Mouse (Mus musculus) kidney, postnatal 36 days (tissue): Measurements from ENCODE around the gene Ampd1.

Experiments
- DNase-seq, 2 experiments: peaks; one replicate each; pipeline ENCODE4 v3.0.0; 2021 to 2022; ENCODE audit warnings: mixed read lengths in 2 of 2

Gene Ampd1

GRCm38 (mm10) chr3:103102454-103103390 lies 28.9 kb downstream of the Ampd1 start, which contains the start of gene Dennd2c:
Gene Dennd2c (plus strand): TSS chr3:103102604.
- DNase-seq = peak; percentile 93 to 96

- DNase-seq = no peak
These were observed 33.9 kb downstream of the Ampd1 start for GRCm38 (mm10) chr3:103107565-103108240.

GRCm38 (mm10) chr3:103112216-103112615 lies 38.4 kb downstream of the Ampd1 start:
- DNase-seq = no peak

DNA sequence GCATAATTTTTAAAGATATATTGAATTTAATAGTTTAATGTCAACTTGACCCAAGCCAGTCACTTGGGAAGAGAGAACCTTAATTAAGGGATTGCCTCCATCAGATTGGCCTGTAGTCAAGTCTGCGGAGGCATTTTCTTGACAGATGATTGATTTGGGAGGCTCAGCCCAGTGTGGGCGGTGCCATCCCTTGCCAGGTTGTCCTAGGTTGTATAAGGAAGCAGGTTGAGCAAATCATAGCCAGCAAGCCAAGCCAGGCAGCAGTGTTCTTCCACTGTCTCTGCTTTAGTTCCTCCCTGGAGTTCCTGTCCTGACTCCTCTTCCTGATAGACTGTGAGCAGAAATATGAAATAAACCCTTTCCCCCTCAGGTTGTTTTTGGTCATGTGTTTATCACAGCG lies 49.8 kb downstream of the Ampd1 start:
- no peak for DNase-seq

DNA sequence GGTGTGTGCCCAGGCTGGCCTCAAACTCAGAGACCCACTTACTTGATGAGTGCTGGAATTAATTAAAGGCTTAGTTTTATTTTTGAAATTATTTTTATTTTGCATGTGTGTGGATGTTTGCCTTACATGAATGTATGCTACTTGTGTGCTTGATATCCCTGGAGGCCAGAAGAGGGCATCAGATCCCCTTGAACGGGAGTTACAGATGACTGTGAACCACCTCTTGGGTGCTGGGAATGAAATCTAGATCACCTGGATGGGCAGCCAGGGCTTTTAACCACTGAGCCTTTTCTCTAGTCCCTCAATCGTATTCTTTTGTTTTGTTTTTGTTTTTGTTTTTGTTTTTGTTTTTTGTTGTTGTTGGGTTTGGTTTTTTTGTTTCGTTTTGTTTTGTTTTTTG lies 52.3 kb downstream of the Ampd1 start:
- DNase-seq = no peak

- no peak for DNase-seq
These were observed 53.4 kb downstream of the Ampd1 start for GRCm38 (mm10) chr3:103127177-103127576.

GRCm38 (mm10) chr3:103127721-103128120 lies 53.9 kb downstream of the Ampd1 start:
- DNase-seq = no peak

DNA sequence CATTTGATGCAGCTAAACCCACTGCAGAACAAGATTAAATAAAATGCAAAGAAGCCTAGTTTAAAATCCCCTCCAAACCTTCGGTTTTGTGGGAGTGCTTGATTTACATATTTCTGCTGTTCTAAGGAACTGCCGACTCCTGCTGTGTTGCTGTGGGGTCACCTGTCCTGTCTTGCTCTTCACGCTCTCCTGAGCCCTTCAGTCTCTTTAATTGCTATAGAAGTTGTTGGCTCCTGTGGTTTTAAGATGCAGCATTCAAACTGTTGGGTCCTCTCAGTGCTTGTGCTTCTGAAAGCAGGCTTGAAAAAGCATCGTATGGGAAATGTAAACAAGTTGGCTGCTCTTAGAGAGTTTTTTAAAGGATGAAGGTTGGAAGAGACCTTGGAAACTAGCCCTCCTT lies 54.4 kb downstream of the Ampd1 start:
- no peak for DNase-seq

DNA sequence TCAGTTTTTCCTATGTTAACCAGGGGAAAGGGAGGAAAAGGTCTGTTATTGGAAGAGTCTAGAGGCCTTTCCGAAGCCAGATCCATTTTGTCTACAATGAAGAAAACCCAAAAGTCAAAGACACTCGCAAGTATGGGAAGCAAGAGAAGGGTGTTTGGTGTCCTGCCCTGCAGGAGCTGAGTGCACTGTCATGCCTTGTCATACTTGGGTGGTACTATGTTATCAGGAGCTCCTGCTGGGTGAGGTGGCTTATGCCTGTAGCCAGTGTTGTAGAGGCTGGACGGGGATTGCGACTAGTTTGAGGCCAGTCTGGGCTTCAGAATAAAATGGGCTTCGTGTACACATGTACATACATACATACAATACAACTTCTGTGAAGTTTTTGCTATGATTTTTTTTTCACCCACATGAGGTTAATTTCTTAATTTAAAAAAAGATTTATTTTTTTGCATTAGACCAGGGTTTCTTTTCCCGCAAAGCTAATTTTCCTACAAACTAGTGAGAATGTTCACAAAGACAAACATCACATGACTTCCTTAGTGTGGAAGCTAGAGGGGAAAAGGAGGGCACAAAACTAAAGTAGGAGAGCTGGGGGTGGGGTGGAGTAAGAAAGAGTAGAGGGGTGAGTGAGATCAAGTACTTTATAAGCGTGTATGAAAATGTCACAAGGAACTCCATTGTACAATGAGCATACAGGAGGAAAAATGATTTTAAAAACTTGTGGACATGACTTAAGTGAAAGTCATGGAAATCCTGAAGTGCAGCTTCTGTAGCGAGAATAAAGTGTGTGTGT lies 55.7 kb downstream of the Ampd1 start:
- peak in 1 of 2 experiments; percentile 13 for DNase-seq

GRCm38 (mm10) chr3:103130236-103130751 lies 56.5 kb downstream of the Ampd1 start:
- DNase-seq = peak; percentile 34 to 54

GRCm38 (mm10) chr3:103133098-103133497 lies 59.3 kb downstream of the Ampd1 start:
- no peak for DNase-seq

- DNase-seq = no peak
These were observed 62.7 kb downstream of the Ampd1 start for GRCm38 (mm10) chr3:103136414-103137077.

- DNase-seq = peak; percentile 33 to 49
These were observed 65.2 kb downstream of the Ampd1 start for GRCm38 (mm10) chr3:103139047-103139446.

- peak; percentile 52 to 55 for DNase-seq
These were observed 66.5 kb downstream of the Ampd1 start for GRCm38 (mm10) chr3:103140095-103140838.

- no peak for DNase-seq
These were observed 67.5 kb downstream of the Ampd1 start for GRCm38 (mm10) chr3:103141287-103141686.

GRCm38 (mm10) chr3:103142366-103142765 lies 68.6 kb downstream of the Ampd1 start:
- DNase-seq = no peak

- DNase-seq = no peak
These were observed 71.5 kb downstream of the Ampd1 start for GRCm38 (mm10) chr3:103145336-103145735.

DNA sequence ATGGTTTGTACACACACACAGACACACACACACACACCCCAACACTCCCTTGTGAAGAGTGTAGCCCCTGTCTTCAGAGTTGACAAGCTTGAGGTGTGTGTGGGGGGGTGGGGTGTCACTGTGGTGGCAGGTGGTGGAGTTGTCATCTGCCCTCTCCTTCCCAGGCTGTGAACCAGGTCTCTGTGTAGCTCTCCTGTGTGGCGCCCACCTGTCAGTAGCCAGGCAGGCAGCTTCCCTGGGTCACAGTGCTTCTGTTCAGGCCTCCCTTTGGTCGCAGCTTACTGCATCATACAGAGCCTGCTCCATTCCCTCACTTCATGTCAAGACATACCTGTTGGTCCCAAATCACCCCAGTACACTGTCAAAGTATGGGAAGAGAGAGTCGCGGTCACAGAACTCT lies 72.0 kb downstream of the Ampd1 start:
- no peak for DNase-seq

GRCm38 (mm10) chr3:103146330-103147166 lies 72.7 kb downstream of the Ampd1 start:
- peak; percentile 24 to 30 for DNase-seq

- DNase-seq = no peak
These were observed 74.0 kb downstream of the Ampd1 start for GRCm38 (mm10) chr3:103147775-103148174.
